Mouse (Mus musculus): ENCODE results near the gene Col4a2.
"Not testable (repeated sequence)": the region's sequence is repeated elsewhere in the genome, so short reads cannot be mapped to it uniquely, and the experiment has no call there.

The Col4a2 gene

GRCm38 (mm10) chr8:11463541-11463888 lies 150.9 kb downstream of the Col4a2 start:
- no peak for DNase-seq (ENCODE audit: low read depth)

GRCm38 (mm10) chr8:11463889-11464706 lies 151.5 kb downstream of the Col4a2 start:
- no peak for DNase-seq (ENCODE audit: low read depth)

- no peak for DNase-seq (ENCODE audit: low read depth)
Measured at GRCm38 (mm10) chr8:11464707-11464964, 152.0 kb downstream of the Col4a2 start.

GRCm38 (mm10) chr8:11465619-11466018 lies 153.0 kb downstream of the Col4a2 start:
- no peak for DNase-seq (ENCODE audit: low read depth)

GRCm38 (mm10) chr8:11466528-11466927 lies 153.9 kb downstream of the Col4a2 start:
- not testable (repeated sequence) for DNase-seq (ENCODE audit: low read depth)

- DNase-seq (ENCODE audit: low read depth), result no peak
Measured at GRCm38 (mm10) chr8:11469095-11469494, 156.5 kb downstream of the Col4a2 start.

- no peak for DNase-seq (ENCODE audit: low read depth)
Measured at GRCm38 (mm10) chr8:11470694-11471093, 158.1 kb downstream of the Col4a2 start.

- no peak for DNase-seq (ENCODE audit: low read depth)
Measured at GRCm38 (mm10) chr8:11471309-11471708, 158.7 kb downstream of the Col4a2 start.

- DNase-seq (ENCODE audit: low read depth), result no peak
Measured at GRCm38 (mm10) chr8:11473072-11473471, 160.5 kb downstream of the Col4a2 start.

- no peak for DNase-seq (ENCODE audit: low read depth)
Measured at GRCm38 (mm10) chr8:11475397-11475796, 162.8 kb downstream of the Col4a2 start.

GRCm38 (mm10) chr8:11475876-11476275 lies 163.3 kb downstream of the Col4a2 start:
- no peak for DNase-seq (ENCODE audit: low read depth)

- no peak for DNase-seq (ENCODE audit: low read depth)
Measured at GRCm38 (mm10) chr8:11476338-11477177, 164.0 kb downstream of the Col4a2 start.

- no peak for DNase-seq (ENCODE audit: low read depth)
Measured at GRCm38 (mm10) chr8:11477178-11477553, 164.6 kb downstream of the Col4a2 start.

- no peak for DNase-seq (ENCODE audit: low read depth)
Measured at GRCm38 (mm10) chr8:11477811-11478761, 165.5 kb downstream of the Col4a2 start, which contains the start of gene Rab20. Gene Rab20 (minus strand): TSS chr8:11478710.

- no peak for DNase-seq (ENCODE audit: low read depth)
Measured at GRCm38 (mm10) chr8:11478807-11479527, 166.4 kb downstream of the Col4a2 start.

GRCm38 (mm10) chr8:11479591-11479990 lies 167.0 kb downstream of the Col4a2 start:
- DNase-seq (ENCODE audit: low read depth), result no peak

- no peak for DNase-seq (ENCODE audit: low read depth)
Measured at GRCm38 (mm10) chr8:11481876-11482275, 169.3 kb downstream of the Col4a2 start.

- no peak for DNase-seq (ENCODE audit: low read depth)
Measured at GRCm38 (mm10) chr8:11482537-11482936, 169.9 kb downstream of the Col4a2 start.

GRCm38 (mm10) chr8:11486142-11486541 lies 173.5 kb downstream of the Col4a2 start:
- DNase-seq (ENCODE audit: low read depth), result peak; percentile 57

GRCm38 (mm10) chr8:11487229-11487628 lies 174.6 kb downstream of the Col4a2 start:
- no peak for DNase-seq (ENCODE audit: low read depth)

GRCm38 (mm10) chr8:11492340-11492739 lies 179.7 kb downstream of the Col4a2 start:
- DNase-seq (ENCODE audit: low read depth), result not testable (repeated sequence)

All from c-Kit-positive CD71-negative TER-119-negative erythroid progenitor cells, embryonic 14.5 days (primary cell).